Mouse (Mus musculus) heart, postnatal 0 days (tissue): ENCODE measurements at regions not wholly inside any gene's neighbourhood (a gene's known extent, or its start where the extent isn't known, plus 50 kb on each side); places are given as distances from the start of the nearest gene placed in this dataset.

Experiments used
- ATAC-seq: fragments of 200-750 bp; cut with Nextera tagmentation; 2 replicates; pipeline ENCODE4 v1.8.0; 2017; ENCODE audit warnings: low read depth, moderate number of reproducible peaks, moderate library complexity; ENCODE audit not compliant: insufficient read depth
- DNase-seq: peaks from one replicate; pipeline ENCODE4 v3.0.0-alpha.2; 2016; ENCODE audit warnings: low spot score
- H3K27ac ChIP-seq: fragments of 300-500 bp; sonication (generic); 2 replicates; pipeline ENCODE4 v1.5.1; 2014; ENCODE audit warnings: low read depth, mild to moderate bottlenecking
- H3K27me3 ChIP-seq: fragments of 300-500 bp; sonication (generic); 2 replicates; pipeline ENCODE4 v1.6.1; 2014; ENCODE audit warnings: low read length, mixed read lengths; ENCODE audit not compliant: control insufficient read depth, insufficient read depth
- H3K36me3 ChIP-seq: fragments of 300-500 bp; sonication (generic); replicated peaks from 2 replicates; pipeline ENCODE4 v1.6.1; 2014; ENCODE audit warnings: low read length, mixed read lengths; ENCODE audit not compliant: control insufficient read depth, insufficient read depth
- H3K4me1 ChIP-seq: fragments of 300-500 bp; sonication (generic); 2 replicates; pipeline ENCODE4 v1.6.1; 2014; ENCODE audit warnings: antibody characterized with exemption; ENCODE audit not compliant: control insufficient read depth, insufficient read depth
- H3K4me2 ChIP-seq: fragments of 300-500 bp; sonication (generic); 2 replicates; pipeline ENCODE4 v1.6.1; 2014; ENCODE audit warnings: low read depth, mild to moderate bottlenecking, low read length, moderate library complexity
- H3K4me3 ChIP-seq: fragments of 300-500 bp; sonication (generic); 2 replicates; pipeline ENCODE4 v1.5.1; 2014; ENCODE audit warnings: low read depth, low read length
- H3K9ac ChIP-seq: fragments of 300-500 bp; sonication (generic); replicated peaks from 2 replicates; pipeline ENCODE4 v1.6.1; 2014; ENCODE audit warnings: low read depth, low read length, mixed read lengths
- H3K9me3 ChIP-seq: fragments of 300-500 bp; sonication (generic); replicated peaks from 2 replicates; pipeline ENCODE4 v1.6.1; 2016; ENCODE audit warnings: low read length; ENCODE audit not compliant: control insufficient read depth
- CTCF ChIP-seq: IDR thresholded peaks from 2 replicates; pipeline ENCODE4 v1.5.1; 2016; ENCODE audit warnings: antibody characterized with exemption, control low read depth, low read depth
- EP300 ChIP-seq: IDR thresholded peaks from 2 replicates; pipeline ENCODE4 v1.6.1; 2016; ENCODE audit warnings: antibody characterized with exemption, low read depth
- WGBS: fragments of 180-500 bp; shearing (Covaris S2); extraction: QIAGEN DNeasy Blood & Tissue Kit; methylation state at CpG from one replicate; pipeline ENCODE4 v1.1.7; 2014; 5-methylcytosine and 5-hydroxymethylcytosine counted together

GRCm38 (mm10) chr4:100700418-100700817 lies 76.1 kb upstream of the Cachd1 start:
- H3K27me3 ChIP-seq = no peaks in the 10 kb centered on the region
- no peak overlapping the region for H3K4me2 ChIP-seq
- no peak overlapping the region for H3K4me3 ChIP-seq
- H3K9ac ChIP-seq = no peak overlapping the region
- no peaks in the 10 kb centered on the region for H3K4me1 ChIP-seq
- no peaks in the 10 kb centered on the region for H3K9me3 ChIP-seq
- no peaks in the 10 kb centered on the region for H3K36me3 ChIP-seq
- DNase-seq (no peak), ATAC-seq (no peak)
- WGBS = 59% methylated on average over 5 of the region's 5 CpGs
- no peak overlapping the region for H3K27ac ChIP-seq
- no peak for TF ChIP-seq CTCF
- TF ChIP-seq EP300 = no peak

- H3K36me3 ChIP-seq = no peaks in the 10 kb centered on the region
- no peaks in the 10 kb centered on the region for H3K9me3 ChIP-seq
- no peaks in the 10 kb centered on the region for H3K27me3 ChIP-seq
- no peaks in the 10 kb centered on the region for H3K4me1 ChIP-seq
- no peak overlapping the region for H3K27ac ChIP-seq
- H3K4me3 ChIP-seq = no peak overlapping the region
- no peak for DNase-seq
- 35% methylated on average over 6 of the region's 6 CpGs for WGBS
- ATAC-seq = no peak
- TF ChIP-seq CTCF = no peak
- TF ChIP-seq EP300 = no peak
- H3K9ac ChIP-seq = no peak overlapping the region
- no peak overlapping the region for H3K4me2 ChIP-seq
These were observed 70.5 kb upstream of the Cachd1 start for GRCm38 (mm10) chr4:100705960-100706359.

- H3K4me2 ChIP-seq = no peak overlapping the region
- H3K36me3 ChIP-seq = no peaks in the 10 kb centered on the region
- H3K9me3 ChIP-seq = no peaks in the 10 kb centered on the region
- no peaks in the 10 kb centered on the region for H3K4me1 ChIP-seq
- DNase-seq (no peak), ATAC-seq (no peak)
- H3K9ac ChIP-seq = no peak overlapping the region
- no peak overlapping the region for H3K27ac ChIP-seq
- no peaks in the 10 kb centered on the region for H3K27me3 ChIP-seq
- TF ChIP-seq EP300 (no peak), CTCF (no peak)
- H3K4me3 ChIP-seq = no peak overlapping the region
- WGBS = 77% methylated on average over 6 of the region's 6 CpGs
These were observed 69.3 kb upstream of the Cachd1 start for GRCm38 (mm10) chr4:100707125-100707524.

- no peak overlapping the region for H3K4me2 ChIP-seq
- no peaks in the 10 kb centered on the region for H3K36me3 ChIP-seq
- no peak overlapping the region for H3K4me3 ChIP-seq
- 85% methylated on average over 5 of the region's 5 CpGs for WGBS
- H3K9ac ChIP-seq = no peak overlapping the region
- ATAC-seq (no peak), DNase-seq (no peak)
- H3K4me1 ChIP-seq = no peaks in the 10 kb centered on the region
- H3K27me3 ChIP-seq = no peaks in the 10 kb centered on the region
- no peak overlapping the region for H3K27ac ChIP-seq
- no peaks in the 10 kb centered on the region for H3K9me3 ChIP-seq
- no peak for TF ChIP-seq CTCF
- TF ChIP-seq EP300 = no peak
These were observed 68.2 kb upstream of the Cachd1 start for GRCm38 (mm10) chr4:100708247-100708646.

GRCm38 (mm10) chr4:100714240-100714639 lies 62.2 kb upstream of the Cachd1 start:
- TF ChIP-seq EP300 (no peak), CTCF (no peak)
- no peak for DNase-seq
- no peaks in the 10 kb centered on the region for H3K27me3 ChIP-seq
- H3K27ac ChIP-seq = no peak overlapping the region
- H3K9me3 ChIP-seq = no peaks in the 10 kb centered on the region
- H3K9ac ChIP-seq = no peak overlapping the region
- ATAC-seq = no peak
- no peaks in the 10 kb centered on the region for H3K4me1 ChIP-seq
- H3K4me2 ChIP-seq = no peak overlapping the region
- no peak overlapping the region for H3K4me3 ChIP-seq
- no peaks in the 10 kb centered on the region for H3K36me3 ChIP-seq

- no peak overlapping the region for H3K4me3 ChIP-seq
These were observed 58.9 kb upstream of the Cachd1 start for GRCm38 (mm10) chr4:100717601-100718000.

More at GRCm38 (mm10) chr4:100717601-100718000, 58.9 kb upstream of the Cachd1 start:
- DNase-seq = no peak
- Histone ChIP-seq H3K9ac (no peak overlapping the region), H3K9me3 (no peaks in the 10 kb centered on the region), H3K36me3 (no peaks in the 10 kb centered on the region), H3K4me2 (no peak overlapping the region), H3K27me3 (no peaks in the 10 kb centered on the region), H3K4me1 (no peaks in the 10 kb centered on the region), H3K27ac (no peak overlapping the region)
- TF ChIP-seq EP300 (no peak), CTCF (no peak)
- 81% methylated on average over 9 of the region's 9 CpGs for WGBS
- ATAC-seq = no peak
